Mouse (Mus musculus): ENCODE measurements around the gene Trp53rkb. TPM values are rescaled to one million over a fixed set of nuclear protein-coding genes. Genes with fewer than 3 reads are reported as not detected.
A peak's percentile ranks its signal among the peaks of the same experiment; 100 is the strongest.

Trp53rkb gene
- total RNA-seq, 2 experiments from 2014 or later: 1.1 to 5.6 TPM

GRCm38 (mm10) chr2:166828306-166828705 lies 36.0 kb downstream of the Trp53rkb start:
- ATAC-seq (replicated peaks; ENCODE audit: poor library complexity): no peak

- no peak for ATAC-seq (replicated peaks; ENCODE audit: poor library complexity)
Observed at GRCm38 (mm10) chr2:166830350-166830749, 38.0 kb downstream of the Trp53rkb start.

- no peak for ATAC-seq (replicated peaks; ENCODE audit: poor library complexity)
Observed at GRCm38 (mm10) chr2:166834091-166834490, 41.8 kb downstream of the Trp53rkb start.

- no peak for ATAC-seq (replicated peaks; ENCODE audit: poor library complexity)
Observed at GRCm38 (mm10) chr2:166834796-166835195, 42.5 kb downstream of the Trp53rkb start.

GRCm38 (mm10) chr2:166835581-166835980 lies 43.2 kb downstream of the Trp53rkb start:
- no peak for ATAC-seq (replicated peaks; ENCODE audit: poor library complexity)

GRCm38 (mm10) chr2:166841813-166842212 lies 49.5 kb downstream of the Trp53rkb start:
- ATAC-seq (replicated peaks; ENCODE audit: poor library complexity): peak; percentile 65

Other genes starting within 250 kb of the Trp53rkb start
- 18.9 and 22.3 TPM in 2 replicates for gene Prex1, start 78.7 kb upstream of the Trp53rkb start, total RNA-seq (2015)
- 16.4 and 18.2 TPM in 2 replicates for gene Prex1, start 78.7 kb upstream of the Trp53rkb start, total RNA-seq (2017)
- gene Arfgef2, start 13.1 kb downstream of the Trp53rkb start, total RNA-seq (2015): 14.8 and 16.3 TPM in 2 replicates
- 15.2 and 17.3 TPM in 2 replicates for gene Arfgef2, start 13.1 kb downstream of the Trp53rkb start, total RNA-seq (2017)
- gene Cse1l, start 113.5 kb downstream of the Trp53rkb start, total RNA-seq (2015): 158 and 185 TPM in 2 replicates
- 116 and 151 TPM in 2 replicates for gene Cse1l, start 113.5 kb downstream of the Trp53rkb start, total RNA-seq (2017)
- 35.7 and 36.0 TPM in 2 replicates for gene Stau1, start 203.8 kb downstream of the Trp53rkb start, total RNA-seq (2015)
- gene Stau1, start 203.8 kb downstream of the Trp53rkb start, total RNA-seq (2017): 30.1 and 32.1 TPM in 2 replicates
- 34.4 and 35.0 TPM in 2 replicates for gene Ddx27, start 222.7 kb downstream of the Trp53rkb start, total RNA-seq (2015)
- 105 and 132 TPM in 2 replicates for gene Ddx27, start 222.7 kb downstream of the Trp53rkb start, total RNA-seq (2017)